Mouse (Mus musculus) thymus, postnatal 4 days (tissue): ENCODE measurements at regions not wholly inside any gene's neighbourhood (a gene's known extent, or its start where the extent isn't known, plus 50 kb on each side); places are given as distances from the start of the nearest gene placed in this dataset.

Source experiments
- DNase-seq: peaks from one replicate; pipeline ENCODE4 v3.0.0; 2021

- no peak for DNase-seq
Observed at GRCm38 (mm10) chr3:79996803-79997202, 112.5 kb downstream of the Fam198b start.

GRCm38 (mm10) chr3:80002335-80002734 lies 118.0 kb downstream of the Fam198b start:
- no peak for DNase-seq

DNA sequence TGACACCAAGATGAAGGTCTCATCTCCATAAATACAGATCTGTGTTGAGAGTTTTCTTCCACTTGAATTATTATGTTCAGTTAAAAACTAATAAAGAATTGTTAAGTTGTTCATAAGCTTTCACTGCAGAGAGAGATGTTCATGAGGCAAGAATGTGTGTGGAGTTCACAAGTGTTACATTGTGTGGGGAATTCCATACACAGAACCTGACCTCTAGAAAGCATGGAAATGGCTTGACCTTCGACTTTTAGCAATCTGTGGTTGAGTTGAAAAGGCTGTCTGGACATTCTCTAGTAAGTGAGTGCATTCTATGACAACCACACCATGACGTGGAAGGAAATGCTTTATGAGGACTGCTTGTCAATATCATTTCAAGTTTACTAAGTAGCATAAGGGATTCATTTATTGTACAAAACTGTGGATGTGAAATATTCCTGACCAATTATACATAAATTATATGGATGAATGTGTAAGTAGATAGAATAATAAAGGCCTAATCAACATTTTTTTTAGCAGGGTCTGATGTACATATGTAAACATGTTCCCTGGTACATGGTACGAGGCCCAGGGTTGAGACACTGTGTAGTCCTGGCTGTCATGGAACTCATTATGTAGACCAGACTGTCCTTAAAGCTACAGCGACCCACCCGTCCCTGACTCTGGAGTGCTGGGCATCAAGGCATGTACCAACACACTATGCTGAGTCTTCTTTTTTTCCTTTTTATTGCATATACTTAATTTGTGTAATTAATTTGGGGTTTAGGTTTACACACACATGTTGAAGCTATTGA lies 119.2 kb downstream of the Fam198b start:
- DNase-seq = no peak

DNA sequence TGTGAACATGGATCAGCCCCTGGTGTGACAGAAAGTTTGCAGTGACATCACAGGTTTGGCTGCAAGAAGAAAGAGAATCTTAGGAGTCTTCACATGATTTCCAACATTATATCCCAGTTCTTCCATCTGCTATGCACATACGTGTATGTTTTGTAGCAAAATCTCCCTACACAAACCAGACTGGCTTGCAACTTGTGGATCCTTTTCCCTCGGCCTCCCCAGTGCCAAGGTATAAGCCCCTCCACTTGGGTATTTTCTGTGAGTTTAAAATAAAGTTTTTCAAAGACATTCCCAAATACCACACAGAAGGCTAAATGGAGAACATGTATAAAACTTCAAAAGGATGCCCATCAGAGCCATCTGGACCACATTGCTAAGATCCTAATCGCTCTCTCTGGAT lies 120.2 kb downstream of the Fam198b start:
- DNase-seq = no peak

- no peak for DNase-seq
Observed at GRCm38 (mm10) chr3:80004966-80005365, 120.6 kb downstream of the Fam198b start.

DNA sequence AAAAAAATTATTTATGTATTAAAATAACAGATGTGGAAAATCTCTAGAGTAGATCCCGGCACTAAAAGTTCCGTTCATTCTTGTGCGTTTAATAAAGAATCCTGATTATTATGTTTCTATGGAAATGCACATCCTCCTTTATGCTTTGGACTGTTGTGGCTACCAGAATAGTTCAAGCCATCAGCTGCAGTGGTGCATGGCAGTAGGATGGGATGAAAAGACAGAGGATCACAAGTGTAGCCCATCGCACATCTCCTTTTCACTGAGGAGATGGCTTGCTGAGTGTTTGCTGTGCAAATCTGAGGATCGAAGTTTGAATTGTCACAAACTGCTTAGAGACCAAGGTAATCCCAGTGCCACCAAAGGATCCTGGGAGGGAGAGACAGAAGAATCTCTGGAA lies 121.0 kb downstream of the Fam198b start:
- DNase-seq = no peak

DNA sequence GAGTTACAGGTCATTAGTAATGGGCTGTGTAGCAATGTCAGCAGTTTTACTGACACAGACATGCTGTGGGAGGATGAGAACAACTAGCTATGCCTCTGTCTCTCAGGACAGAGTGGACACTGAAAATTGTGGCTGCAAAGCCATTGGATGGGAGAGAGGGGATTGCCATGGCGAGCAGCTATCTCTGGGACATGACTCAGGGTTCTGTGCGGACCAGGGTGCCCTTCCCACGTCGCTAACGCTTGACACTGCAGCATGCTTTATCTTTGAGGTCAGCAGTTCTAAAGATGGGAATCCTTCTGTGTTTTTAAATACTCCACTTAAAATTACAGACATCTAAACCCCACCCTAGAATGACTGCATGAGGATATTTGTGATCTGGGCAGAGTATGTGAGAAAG lies 121.9 kb downstream of the Fam198b start:
- DNase-seq = no peak

GRCm38 (mm10) chr3:80007006-80007405 lies 122.7 kb downstream of the Fam198b start:
- DNase-seq = no peak

GRCm38 (mm10) chr3:80009275-80009674 lies 124.9 kb downstream of the Fam198b start:
- DNase-seq = no peak

GRCm38 (mm10) chr3:80025795-80026194 lies 141.5 kb downstream of the Fam198b start:
- DNase-seq = no peak

GRCm38 (mm10) chr3:80033071-80033470 lies 148.7 kb downstream of the Fam198b start:
- no peak for DNase-seq

- DNase-seq = no peak
Observed at GRCm38 (mm10) chr3:80038553-80039129, 154.3 kb downstream of the Fam198b start.

DNA sequence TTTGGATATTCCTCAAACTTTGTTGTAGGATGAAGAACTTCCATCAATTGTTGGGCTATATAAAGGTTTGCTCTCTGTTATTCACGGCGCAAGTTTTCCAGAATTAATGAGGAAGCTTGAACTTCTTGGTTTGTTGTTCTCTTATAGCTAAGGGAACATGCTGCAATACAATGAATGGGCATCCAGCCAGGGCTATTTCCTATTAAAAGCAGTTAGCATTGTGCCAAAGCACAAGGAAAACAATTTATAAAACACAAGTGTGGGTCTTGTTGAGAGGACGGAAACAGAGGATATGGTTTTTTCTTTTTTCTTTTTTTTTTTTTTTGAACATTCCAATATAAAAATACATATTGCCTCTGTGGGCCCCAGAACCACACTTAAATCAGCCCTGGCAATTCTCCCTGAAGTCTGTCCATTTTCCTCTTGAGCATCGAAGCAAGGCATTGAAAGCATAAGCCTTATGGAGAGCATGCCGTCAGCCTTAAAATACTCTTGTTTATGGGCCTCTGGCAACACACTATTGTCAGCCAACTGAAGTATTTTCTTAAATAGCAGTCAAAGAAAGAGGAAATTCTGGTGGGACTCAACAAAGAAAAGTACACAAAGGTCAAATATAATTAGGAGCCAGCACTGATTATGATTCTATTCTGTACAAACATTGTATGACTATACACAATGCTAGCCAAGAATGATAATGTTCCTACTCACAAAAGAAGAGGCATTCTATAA lies 158.6 kb downstream of the Fam198b start:
- no peak for DNase-seq

GRCm38 (mm10) chr3:80049495-80050225 lies 165.3 kb downstream of the Fam198b start:
- no peak for DNase-seq

DNA sequence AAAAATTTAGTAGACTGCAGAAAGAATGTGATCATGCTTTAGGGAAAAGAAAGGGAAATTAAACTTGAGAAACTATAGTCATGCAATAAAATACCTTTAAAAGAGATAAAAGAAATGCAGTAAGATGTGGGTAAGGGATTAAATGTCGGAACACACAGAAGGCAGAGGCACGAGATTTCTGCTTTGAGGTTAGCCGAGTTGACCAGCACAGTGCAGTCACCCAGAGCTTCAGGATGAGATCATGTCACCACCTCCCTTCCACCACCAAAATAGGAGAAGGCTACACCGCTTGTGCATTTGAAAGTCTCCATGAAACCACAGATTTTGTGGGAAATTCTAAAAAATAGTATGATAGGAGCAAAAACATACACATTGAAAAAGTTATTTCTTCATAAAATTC lies 166.6 kb downstream of the Fam198b start:
- DNase-seq = no peak

- no peak for DNase-seq
Observed at GRCm38 (mm10) chr3:80051963-80052362, 167.6 kb downstream of the Fam198b start.

GRCm38 (mm10) chr3:80052879-80053278 lies 168.5 kb downstream of the Fam198b start:
- DNase-seq = no peak

DNA sequence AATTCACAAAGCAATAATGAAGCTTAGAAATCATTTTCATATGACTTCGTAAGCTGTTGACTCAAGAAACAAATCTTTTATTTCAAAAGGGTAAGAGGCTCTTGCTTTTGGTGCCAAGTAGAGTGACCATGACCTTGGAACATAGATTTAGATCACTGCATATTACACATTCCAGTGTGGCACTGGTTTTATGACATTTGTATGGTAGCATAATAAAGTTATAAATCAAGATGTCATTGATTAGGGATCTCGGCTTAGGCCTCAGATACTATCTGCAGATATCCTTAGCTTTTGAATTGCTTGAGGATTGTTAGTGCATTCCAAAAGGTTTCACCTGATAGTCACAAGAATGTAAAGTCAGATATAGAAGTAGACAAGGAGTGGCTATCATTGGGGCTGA lies 169.1 kb downstream of the Fam198b start:
- DNase-seq = no peak

GRCm38 (mm10) chr3:80056636-80057350 lies 172.5 kb downstream of the Fam198b start:
- DNase-seq = no peak

GRCm38 (mm10) chr3:80058722-80059121 lies 174.4 kb downstream of the Fam198b start:
- DNase-seq = peak; percentile 16

GRCm38 (mm10) chr3:80070726-80071125 lies 186.4 kb downstream of the Fam198b start:
- no peak for DNase-seq

DNA sequence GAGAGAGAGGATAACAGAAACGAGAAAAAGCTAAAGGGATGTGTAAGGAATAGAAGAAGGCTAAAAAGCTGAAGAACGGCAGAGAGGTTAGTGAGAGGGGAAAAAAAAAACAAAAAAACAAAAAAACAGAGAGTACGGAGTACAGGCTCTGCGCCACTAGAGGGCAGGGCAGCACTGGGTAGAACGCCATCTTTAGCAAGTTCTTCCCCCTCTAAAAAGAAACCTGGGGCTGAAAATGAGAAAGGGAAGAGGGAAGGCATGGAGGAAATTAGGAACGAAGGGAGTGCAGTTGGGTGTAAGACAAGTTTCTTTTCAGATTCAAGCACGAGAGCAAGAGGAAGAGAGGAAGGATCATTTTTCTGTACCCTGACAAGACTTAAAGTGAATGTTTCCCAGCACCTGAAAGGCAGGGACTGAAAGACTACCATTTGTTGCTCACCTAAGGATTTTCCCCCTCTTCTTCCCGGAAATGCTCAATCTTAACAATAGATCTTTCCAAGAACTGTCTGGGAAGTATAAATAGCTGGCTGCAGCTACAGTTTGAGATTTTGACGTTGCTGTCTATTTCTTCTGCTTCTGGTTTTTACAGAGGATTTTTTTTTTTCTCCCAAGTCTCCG lies 195.6 kb downstream of the Fam198b start:
- DNase-seq = peak; percentile 77
